Mouse (Mus musculus) spleen, postnatal 0 days (tissue): ENCODE measurements around the gene Fez1. TPM values are rescaled to one million over a fixed set of nuclear protein-coding genes. Genes with fewer than 3 reads are reported as not detected.

ENCODE experiments used
- polyA plus RNA-seq: library from polyadenylated mRNA; unstranded; fragments of >200 nt; fragmentation: Nextera tagmentation; extraction: Ambion mirVana; gene quantifications from 2 replicates; pipeline ENCODE4 v1.2.1, GENCODE M21; 2015

Gene Fez1
- 0.39 and 0.83 TPM in 2 replicates for polyA plus RNA-seq

GRCm38 (mm10) chr9:36821644-36822000 lies at the start of gene Fez1:
Gene Fez1, plus strand, starts transcription at chr9:36821864.

GRCm38 (mm10) chr9:36796781-36797555 lies 24.7 kb upstream of the Fez1 start, which contains the start of gene Ei24:
Gene Ei24, minus strand, starts transcription at chr9:36797393.

Other genes starting within 250 kb of the Fez1 start
- not detected in 2 replicates for gene Gm17689, start 239.2 kb upstream of the Fez1 start, polyA plus RNA-seq
- gene A630095E13Rik, start 178.5 kb upstream of the Fez1 start, polyA plus RNA-seq = not detected in 2 replicates
- gene Acrv1, start 128.6 kb upstream of the Fez1 start, polyA plus RNA-seq = 0.04 TPM in 1 of 2 replicates, not detected in the other
- 23.0 and 24.6 TPM in 2 replicates for gene Chek1, start 94.8 kb upstream of the Fez1 start, polyA plus RNA-seq
- gene Stt3a, start 54.2 kb upstream of the Fez1 start, polyA plus RNA-seq = 115 and 117 TPM in 2 replicates
- 32.6 and 40.6 TPM in 2 replicates for gene Ei24, start 24.5 kb upstream of the Fez1 start, polyA plus RNA-seq